Mouse (Mus musculus) heart, embryonic 15.5 days (tissue): ENCODE data around the gene Alcam. TPM values are rescaled to one million over a fixed set of nuclear protein-coding genes. Genes with fewer than 3 reads are reported as not detected.

Source experiments
- ATAC-seq: fragments of 200-750 bp; cut with Nextera tagmentation; replicated peaks from 2 replicates; pipeline ENCODE4 v1.8.0; 2017; ENCODE audit warnings: low read depth, moderate TSS enrichment; ENCODE audit not compliant: insufficient number of reproducible peaks, insufficient read depth, low FRiP score
- H3K27ac ChIP-seq: fragments of 300-500 bp; sonication (generic); 2 replicates; pipeline ENCODE4 v1.5.1; 2015; ENCODE audit warnings: mild to moderate bottlenecking, inconsistent platforms
- H3K27me3 ChIP-seq: fragments of 300-500 bp; sonication (generic); 2 replicates; pipeline ENCODE4 v1.6.1; 2015; ENCODE audit warnings: inconsistent platforms
- H3K36me3 ChIP-seq: fragments of 300-500 bp; sonication (generic); 2 replicates; pipeline ENCODE4 v1.6.1; 2015; ENCODE audit warnings: mild to moderate bottlenecking, inconsistent platforms
- H3K4me1 ChIP-seq: fragments of 300-500 bp; sonication (generic); replicated peaks from 2 replicates; pipeline ENCODE4 v1.6.1; 2015; ENCODE audit warnings: inconsistent platforms
- H3K4me2 ChIP-seq: fragments of 300-500 bp; sonication (generic); 2 replicates; pipeline ENCODE4 v1.6.1; 2015; ENCODE audit warnings: inconsistent platforms, mild to moderate bottlenecking, moderate library complexity
- H3K4me3 ChIP-seq: fragments of 300-500 bp; sonication (generic); 2 replicates; pipeline ENCODE4 v1.5.1; 2015; ENCODE audit warnings: mild to moderate bottlenecking, inconsistent platforms
- H3K9ac ChIP-seq: fragments of 300-500 bp; sonication (generic); 2 replicates; pipeline ENCODE4 v1.6.1; 2015; ENCODE audit warnings: mild to moderate bottlenecking, inconsistent platforms
- H3K9me3 ChIP-seq: fragments of 300-500 bp; sonication (generic); replicated peaks from 2 replicates; pipeline ENCODE4 v1.6.1; 2016; ENCODE audit warnings: inconsistent platforms
- WGBS: fragments of 180-500 bp; shearing (Covaris S2); methylation state at CpG from one replicate; pipeline ENCODE4 v1.1.7; 2015; ENCODE audit warnings: mixed read lengths; 5-methylcytosine and 5-hydroxymethylcytosine counted together
- polyA plus RNA-seq: library from polyadenylated mRNA; unstranded; fragments of >200 nt; fragmentation: Nextera tagmentation; extraction: Ambion mirVana; gene quantifications from 2 replicates; pipeline ENCODE4 v1.2.1, GENCODE M21; 2015

The Alcam gene
- polyA plus RNA-seq, 1 experiment from 2014 or later: 10.0 TPM

GRCm38 (mm10) chr16:52302790-52303531 lies 150.9 kb downstream of the Alcam start:
- WGBS: 80% methylated on average over 9 of the region's 9 CpGs
- Histone ChIP-seq H3K9me3 (no peaks in the 10 kb centered on the region), H3K4me2 (no peak overlapping the region), H3K27me3 (no peaks in the 10 kb centered on the region), H3K4me3 (no peak overlapping the region), H3K27ac (no peak overlapping the region), H3K36me3 (no peaks in the 10 kb centered on the region), H3K9ac (no peak overlapping the region), H3K4me1 (no peaks in the 10 kb centered on the region)
- ATAC-seq: no peak

- WGBS: 82% methylated on average over 7 of the region's 7 CpGs
- H3K4me2 ChIP-seq: no peak overlapping the region
- no peak for ATAC-seq
- H3K9me3 ChIP-seq: no peaks in the 10 kb centered on the region
- no peak overlapping the region for H3K4me3 ChIP-seq
- no peaks in the 10 kb centered on the region for H3K27me3 ChIP-seq
- H3K4me1 ChIP-seq: no peaks in the 10 kb centered on the region
- H3K36me3 ChIP-seq: no peaks in the 10 kb centered on the region
- H3K9ac ChIP-seq: no peak overlapping the region
- no peak overlapping the region for H3K27ac ChIP-seq
Observed at GRCm38 (mm10) chr16:52301730-52302129, 152.1 kb downstream of the Alcam start.

DNA sequence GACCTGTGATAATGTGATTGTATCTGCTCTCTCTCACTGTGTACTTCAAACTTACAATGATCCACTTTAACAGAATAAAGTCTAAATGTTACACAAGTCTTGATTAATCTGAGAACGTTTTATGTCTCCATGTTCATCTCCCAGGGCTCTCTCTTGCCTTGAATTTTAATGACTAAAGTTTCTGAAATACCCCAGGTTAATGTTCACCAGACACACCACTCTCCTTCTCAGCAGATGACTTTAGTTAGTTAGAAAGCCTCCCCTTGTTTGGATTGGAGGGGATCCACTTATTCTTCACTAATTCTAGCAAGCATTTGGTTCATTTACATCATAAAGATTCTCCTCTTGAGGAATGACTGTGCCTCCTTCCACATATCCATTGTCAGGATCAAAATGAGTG lies 157.5 kb downstream of the Alcam start:
- no peaks in the 10 kb centered on the region for H3K9me3 ChIP-seq
- H3K36me3 ChIP-seq: no peaks in the 10 kb centered on the region
- no peaks in the 10 kb centered on the region for H3K4me1 ChIP-seq
- WGBS: 48% methylated on average over 1 of the region's 1 CpGs
- H3K4me3 ChIP-seq: no peak overlapping the region
- H3K27ac ChIP-seq: no peak overlapping the region
- H3K27me3 ChIP-seq: no peaks in the 10 kb centered on the region
- ATAC-seq: no peak
- no peak overlapping the region for H3K9ac ChIP-seq
- H3K4me2 ChIP-seq: no peak overlapping the region

DNA sequence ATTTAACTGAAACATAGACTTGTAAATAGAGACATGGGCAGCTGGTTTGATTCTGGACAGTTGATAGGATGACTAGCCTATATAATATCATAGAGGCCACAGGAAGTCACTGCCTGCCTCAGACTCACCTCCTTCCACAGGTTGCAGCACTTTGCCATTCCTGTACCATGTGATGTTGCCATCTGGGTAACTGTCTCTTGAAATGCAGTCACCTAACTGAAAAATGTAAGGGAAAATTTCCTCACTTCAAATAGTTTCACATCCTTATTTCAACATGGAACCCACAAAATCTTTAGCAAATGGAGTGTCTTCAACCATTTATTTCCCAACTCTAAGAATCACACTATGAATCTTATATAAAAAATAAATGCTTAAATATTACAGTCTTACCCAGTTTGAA lies 158.3 kb downstream of the Alcam start:
- no peaks in the 10 kb centered on the region for H3K36me3 ChIP-seq
- no peaks in the 10 kb centered on the region for H3K9me3 ChIP-seq
- H3K4me3 ChIP-seq: no peak overlapping the region
- H3K9ac ChIP-seq: no peak overlapping the region
- H3K4me2 ChIP-seq: no peak overlapping the region
- no peaks in the 10 kb centered on the region for H3K4me1 ChIP-seq
- no peak for ATAC-seq
- no peak overlapping the region for H3K27ac ChIP-seq
- no peaks in the 10 kb centered on the region for H3K27me3 ChIP-seq

- no peak overlapping the region for H3K27ac ChIP-seq
- H3K36me3 ChIP-seq: peaks cover 8% of the 10 kb centered on the region; the same call in 1 of the 2 replicates
- H3K9me3 ChIP-seq: no peaks in the 10 kb centered on the region
- no peak overlapping the region for H3K4me2 ChIP-seq
- H3K4me3 ChIP-seq: no peak overlapping the region
- no peak overlapping the region for H3K9ac ChIP-seq
- no peaks in the 10 kb centered on the region for H3K27me3 ChIP-seq
- ATAC-seq: no peak
- no peaks in the 10 kb centered on the region for H3K4me1 ChIP-seq
- 85% methylated on average over 3 of the region's 3 CpGs for WGBS
Observed at GRCm38 (mm10) chr16:52292440-52293048, 161.3 kb downstream of the Alcam start.

- Histone ChIP-seq H3K4me2 (no peak overlapping the region), H3K9me3 (no peaks in the 10 kb centered on the region), H3K4me3 (no peak overlapping the region), H3K4me1 (no peaks in the 10 kb centered on the region), H3K27ac (no peak overlapping the region), H3K9ac (no peak overlapping the region), H3K36me3 (no peaks in the 10 kb centered on the region), H3K27me3 (no peaks in the 10 kb centered on the region)
- 66% methylated on average over 2 of the region's 2 CpGs for WGBS
- ATAC-seq: no peak
Observed at GRCm38 (mm10) chr16:52280186-52280585, 173.7 kb downstream of the Alcam start.

- ATAC-seq: no peak
- H3K4me1 ChIP-seq: no peaks in the 10 kb centered on the region
- H3K27ac ChIP-seq: no peak overlapping the region
- no peak overlapping the region for H3K9ac ChIP-seq
- H3K9me3 ChIP-seq: no peaks in the 10 kb centered on the region
- WGBS: 82% methylated on average over 4 of the region's 4 CpGs
- no peaks in the 10 kb centered on the region for H3K27me3 ChIP-seq
- H3K4me3 ChIP-seq: no peak overlapping the region
- H3K4me2 ChIP-seq: no peak overlapping the region
- H3K36me3 ChIP-seq: no peaks in the 10 kb centered on the region
Observed at GRCm38 (mm10) chr16:52265066-52265465, 188.8 kb downstream of the Alcam start.

DNA sequence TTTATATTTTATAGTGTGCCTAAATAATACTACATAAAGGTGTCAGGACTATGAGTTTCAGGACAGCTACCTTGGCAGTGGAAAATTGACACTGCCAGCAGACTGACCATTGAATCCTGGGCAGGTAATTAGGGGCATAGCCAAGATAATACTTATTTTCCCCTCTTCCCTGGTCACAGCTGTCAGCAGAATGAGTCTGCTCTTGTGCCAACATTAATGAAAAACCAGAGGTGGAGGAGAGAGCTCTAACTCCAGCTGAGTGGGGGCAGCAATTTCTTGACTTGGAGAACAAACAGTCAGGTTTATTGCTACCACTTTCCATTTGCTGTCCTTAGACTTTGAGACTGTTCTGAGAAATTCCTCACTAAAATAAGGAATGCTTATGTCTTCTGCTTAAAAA lies 190.1 kb downstream of the Alcam start:
- H3K4me3 ChIP-seq: no peak overlapping the region
- H3K27ac ChIP-seq: no peak overlapping the region
- ATAC-seq: no peak
- no peaks in the 10 kb centered on the region for H3K36me3 ChIP-seq
- H3K4me2 ChIP-seq: no peak overlapping the region
- no peak overlapping the region for H3K9ac ChIP-seq
- no peaks in the 10 kb centered on the region for H3K9me3 ChIP-seq
- H3K4me1 ChIP-seq: no peaks in the 10 kb centered on the region
- no peaks in the 10 kb centered on the region for H3K27me3 ChIP-seq

DNA sequence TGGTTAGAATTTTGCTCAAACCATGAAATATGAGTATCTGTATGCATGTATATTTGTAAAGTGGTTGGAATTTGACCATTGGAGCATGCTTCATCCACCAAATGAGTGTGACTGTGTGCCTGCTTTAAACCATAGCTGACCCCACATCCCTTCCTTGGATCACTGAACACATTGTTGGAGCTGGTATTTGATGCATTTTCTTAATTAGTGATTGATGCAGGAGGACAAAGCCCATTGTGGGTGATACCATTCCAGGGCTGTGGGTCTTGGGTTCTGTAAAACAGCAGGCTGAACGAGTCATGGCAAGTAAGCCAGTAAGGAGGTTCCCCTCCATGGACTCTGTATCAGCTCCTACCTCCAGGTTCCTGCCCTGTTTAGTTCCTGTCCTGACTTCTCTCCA lies 191.3 kb downstream of the Alcam start:
- Histone ChIP-seq H3K27ac (no peak overlapping the region), H3K4me2 (no peak overlapping the region), H3K9me3 (no peaks in the 10 kb centered on the region), H3K9ac (no peak overlapping the region), H3K4me3 (no peak overlapping the region), H3K27me3 (no peaks in the 10 kb centered on the region), H3K36me3 (no peaks in the 10 kb centered on the region), H3K4me1 (no peaks in the 10 kb centered on the region)
- WGBS: 69% methylated on average over 1 of the region's 1 CpGs
- ATAC-seq: no peak

GRCm38 (mm10) chr16:52261755-52262154 lies 192.1 kb downstream of the Alcam start:
- H3K4me1 ChIP-seq: no peaks in the 10 kb centered on the region
- H3K9me3 ChIP-seq: no peaks in the 10 kb centered on the region
- no peaks in the 10 kb centered on the region for H3K36me3 ChIP-seq
- no peaks in the 10 kb centered on the region for H3K27me3 ChIP-seq
- no peak overlapping the region for H3K9ac ChIP-seq
- 81% methylated on average over 1 of the region's 1 CpGs for WGBS
- no peak overlapping the region for H3K4me2 ChIP-seq
- no peak for ATAC-seq
- H3K27ac ChIP-seq: no peak overlapping the region
- H3K4me3 ChIP-seq: no peak overlapping the region

DNA sequence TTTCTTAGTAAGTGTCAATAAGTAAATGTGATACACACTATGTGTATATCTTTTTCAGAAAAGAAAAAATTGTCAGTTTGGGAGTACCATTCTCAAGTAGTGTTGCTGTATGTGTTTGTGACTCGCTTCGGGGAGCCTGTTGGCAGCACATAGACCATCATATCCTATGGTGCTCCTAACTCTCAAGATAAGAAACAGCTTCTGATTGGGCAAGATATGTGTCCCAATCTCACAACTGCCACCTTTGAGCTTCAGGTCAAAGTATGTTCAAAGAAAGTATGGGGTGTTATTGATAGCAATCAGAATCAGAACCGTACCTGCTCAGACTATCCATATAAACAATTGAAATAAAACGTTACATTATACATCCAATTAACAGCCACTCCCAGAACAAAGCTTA lies 202.9 kb downstream of the Alcam start:
- Histone ChIP-seq H3K27me3 (no peaks in the 10 kb centered on the region), H3K9ac (no peak overlapping the region), H3K4me3 (no peak overlapping the region), H3K4me2 (no peak overlapping the region), H3K9me3 (no peaks in the 10 kb centered on the region), H3K27ac (no peak overlapping the region), H3K36me3 (no peaks in the 10 kb centered on the region), H3K4me1 (no peaks in the 10 kb centered on the region)
- WGBS: 82% methylated on average over 4 of the region's 4 CpGs
- no peak for ATAC-seq

- Histone ChIP-seq H3K27ac (no peak overlapping the region), H3K9ac (no peak overlapping the region), H3K9me3 (no peaks in the 10 kb centered on the region), H3K4me3 (no peak overlapping the region), H3K27me3 (no peaks in the 10 kb centered on the region), H3K36me3 (no peaks in the 10 kb centered on the region), H3K4me2 (no peak overlapping the region), H3K4me1 (no peaks in the 10 kb centered on the region)
- ATAC-seq: no peak
- WGBS: 91% methylated on average over 4 of the region's 4 CpGs
Observed at GRCm38 (mm10) chr16:52250196-52250595, 203.7 kb downstream of the Alcam start.
